Mouse (Mus musculus): ENCODE measurements around the gene Idnk.

The Idnk gene

GRCm38 (mm10) chr13:58157447-58158098, at the start of gene Idnk:
TSS of gene Idnk (plus strand) at chr13:58157649.
- in situ Hi-C loops (cut with MseI, MboI) = no loop called here

- in situ Hi-C loops (cut with MseI, MboI) = loop anchor here in 1 of 2 experiments (10.0 kb wide), 1 partner anchor 107 kb away; no protein-coding TSS in a partner anchor
Observed at GRCm38 (mm10) chr13:58111306-58111705, 46.1 kb upstream of the Idnk start.

- in situ Hi-C loops (cut with MseI, MboI) = loop anchor here in 1 of 2 experiments (10.0 kb wide), 1 partner anchor 107 kb away; no protein-coding TSS in a partner anchor
Observed at GRCm38 (mm10) chr13:58112191-58112590, 45.3 kb upstream of the Idnk start.

GRCm38 (mm10) chr13:58112601-58113041, 44.8 kb upstream of the Idnk start:
- in situ Hi-C loops (cut with MseI, MboI) = loop anchor here in 1 of 2 experiments (10.0 kb wide), 1 partner anchor 108 kb away; no protein-coding TSS in a partner anchor

- in situ Hi-C loops (cut with MseI, MboI) = loop anchor here in 1 of 2 experiments (10.0 kb wide), 1 partner anchor 108 kb away; no protein-coding TSS in a partner anchor
Observed at GRCm38 (mm10) chr13:58113061-58113900, 44.2 kb upstream of the Idnk start, which contains the start of gene Klhl3. TSS of gene Klhl3 (minus strand) at chr13:58113592.

GRCm38 (mm10) chr13:58115227-58115626, 42.2 kb upstream of the Idnk start:
- in situ Hi-C loops (cut with MseI, MboI) = loop anchor here in 1 of 2 experiments (10.0 kb wide), 1 partner anchor 110 kb away; no protein-coding TSS in a partner anchor

- in situ Hi-C loops (cut with MseI, MboI) = loop anchor here in 1 of 2 experiments (10.0 kb wide), 1 partner anchor 112 kb away; no protein-coding TSS in a partner anchor
Observed at GRCm38 (mm10) chr13:58116801-58117200, 40.6 kb upstream of the Idnk start.

- in situ Hi-C loops (cut with MseI, MboI) = loop anchor here in 1 of 2 experiments (10.0 kb wide), 1 partner anchor 113 kb away; no protein-coding TSS in a partner anchor
Observed at GRCm38 (mm10) chr13:58117318-58118017, 40.0 kb upstream of the Idnk start.

GRCm38 (mm10) chr13:58122786-58123297, 34.6 kb upstream of the Idnk start:
- in situ Hi-C loops (cut with MseI, MboI) = no loop called here

GRCm38 (mm10) chr13:58123381-58123780, 34.1 kb upstream of the Idnk start:
- in situ Hi-C loops (cut with MseI, MboI) = no loop called here

GRCm38 (mm10) chr13:58124278-58124677, 33.2 kb upstream of the Idnk start:
- in situ Hi-C loops (cut with MseI, MboI) = no loop called here

GRCm38 (mm10) chr13:58124989-58125388, 32.5 kb upstream of the Idnk start:
- in situ Hi-C loops (cut with MseI, MboI) = no loop called here

- in situ Hi-C loops (cut with MseI, MboI) = no loop called here
Observed at GRCm38 (mm10) chr13:58126126-58126525, 31.3 kb upstream of the Idnk start.

- in situ Hi-C loops (cut with MseI, MboI) = no loop called here
Observed at GRCm38 (mm10) chr13:58126862-58127765, 30.3 kb upstream of the Idnk start.

- in situ Hi-C loops (cut with MseI, MboI) = no loop called here
Observed at GRCm38 (mm10) chr13:58127766-58128361, 29.6 kb upstream of the Idnk start.

- in situ Hi-C loops (cut with MseI, MboI) = no loop called here
Observed at GRCm38 (mm10) chr13:58128396-58128767, 29.1 kb upstream of the Idnk start, which contains the start of gene Hnrnpa0. TSS of gene Hnrnpa0 (minus strand) at chr13:58128556.

GRCm38 (mm10) chr13:58128768-58129671, 28.4 kb upstream of the Idnk start:
- in situ Hi-C loops (cut with MseI, MboI) = no loop called here

GRCm38 (mm10) chr13:58129687-58130246, 27.7 kb upstream of the Idnk start:
- in situ Hi-C loops (cut with MseI, MboI) = no loop called here
